Mouse (Mus musculus) heart, postnatal 0 days (tissue): ENCODE measurements around the gene Pdlim1. TPM values are rescaled to one million over a fixed set of nuclear protein-coding genes. Genes with fewer than 3 reads are reported as not detected.
"Not testable (repeated sequence)": the region's sequence is repeated elsewhere in the genome, so short reads cannot be mapped to it uniquely, and the experiment has no call there.

ENCODE experiments used
- ATAC-seq: fragments of 200-750 bp; cut with Nextera tagmentation; 2 replicates; pipeline ENCODE4 v1.8.0; 2017; ENCODE audit warnings: low read depth, moderate number of reproducible peaks, moderate library complexity; ENCODE audit not compliant: insufficient read depth
- DNase-seq: peaks from one replicate; pipeline ENCODE4 v3.0.0-alpha.2; 2016; ENCODE audit warnings: low spot score
- H3K27ac ChIP-seq: fragments of 300-500 bp; sonication (generic); 2 replicates; pipeline ENCODE4 v1.5.1; 2014; ENCODE audit warnings: low read depth, mild to moderate bottlenecking
- H3K27me3 ChIP-seq: fragments of 300-500 bp; sonication (generic); 2 replicates; pipeline ENCODE4 v1.6.1; 2014; ENCODE audit warnings: low read length, mixed read lengths; ENCODE audit not compliant: control insufficient read depth, insufficient read depth
- H3K36me3 ChIP-seq: fragments of 300-500 bp; sonication (generic); replicated peaks from 2 replicates; pipeline ENCODE4 v1.6.1; 2014; ENCODE audit warnings: low read length, mixed read lengths; ENCODE audit not compliant: control insufficient read depth, insufficient read depth
- H3K4me1 ChIP-seq: fragments of 300-500 bp; sonication (generic); 2 replicates; pipeline ENCODE4 v1.6.1; 2014; ENCODE audit warnings: antibody characterized with exemption; ENCODE audit not compliant: control insufficient read depth, insufficient read depth
- H3K4me2 ChIP-seq: fragments of 300-500 bp; sonication (generic); 2 replicates; pipeline ENCODE4 v1.6.1; 2014; ENCODE audit warnings: low read depth, mild to moderate bottlenecking, low read length, moderate library complexity
- H3K4me3 ChIP-seq: fragments of 300-500 bp; sonication (generic); 2 replicates; pipeline ENCODE4 v1.5.1; 2014; ENCODE audit warnings: low read depth, low read length
- H3K9ac ChIP-seq: fragments of 300-500 bp; sonication (generic); replicated peaks from 2 replicates; pipeline ENCODE4 v1.6.1; 2014; ENCODE audit warnings: low read depth, low read length, mixed read lengths
- H3K9me3 ChIP-seq: fragments of 300-500 bp; sonication (generic); replicated peaks from 2 replicates; pipeline ENCODE4 v1.6.1; 2016; ENCODE audit warnings: low read length; ENCODE audit not compliant: control insufficient read depth
- CTCF ChIP-seq: IDR thresholded peaks from 2 replicates; pipeline ENCODE4 v1.5.1; 2016; ENCODE audit warnings: antibody characterized with exemption, control low read depth, low read depth
- EP300 ChIP-seq: IDR thresholded peaks from 2 replicates; pipeline ENCODE4 v1.6.1; 2016; ENCODE audit warnings: antibody characterized with exemption, low read depth
- WGBS: fragments of 180-500 bp; shearing (Covaris S2); extraction: QIAGEN DNeasy Blood & Tissue Kit; methylation state at CpG from one replicate; pipeline ENCODE4 v1.1.7; 2014; 5-methylcytosine and 5-hydroxymethylcytosine counted together
- polyA plus RNA-seq: library from polyadenylated mRNA; unstranded; fragments of >200 nt; fragmentation: Nextera tagmentation; extraction: Ambion mirVana; gene quantifications from 2 replicates; pipeline ENCODE4 v1.2.1, GENCODE M21; 2015
- total RNA-seq: library from RNA; depleted of rRNA; stranded (reverse); fragments of >200 nt; gene quantifications from 2 replicates; pipeline ENCODE4 v1.2.3, GENCODE M21; 2014; ENCODE audit warnings: low replicate concordance; rRNA removed

Pdlim1 gene
- total and polyA plus RNA-seq, 2 experiments from 2014 or later, result 117 to 230 TPM

DNA sequence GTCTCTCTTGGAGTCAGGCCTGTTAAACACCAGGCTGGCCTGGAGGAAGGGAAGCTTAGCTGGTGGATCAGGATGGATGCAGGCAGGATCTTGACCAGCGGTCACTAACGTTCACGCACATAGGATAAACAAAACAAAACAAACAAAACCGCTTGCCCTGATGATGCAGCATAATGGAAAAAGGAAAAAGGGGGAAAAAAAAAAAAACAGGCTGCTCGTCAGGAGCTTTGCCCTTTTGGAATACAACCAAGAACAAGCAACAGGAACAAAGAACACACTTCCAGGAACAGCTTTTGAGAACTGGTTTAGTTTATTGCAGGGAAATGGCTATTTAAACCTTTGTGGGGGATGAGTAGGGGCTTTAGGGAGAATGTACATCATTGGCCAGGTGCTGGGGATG lies 50.8 kb downstream of the Pdlim1 start:
- ATAC-seq (no peak), DNase-seq (no peak)
- Histone ChIP-seq H3K36me3 (peaks cover 22% of the 10 kb centered on the region), H3K4me1 (no peaks in the 10 kb centered on the region), H3K27me3 (no peaks in the 10 kb centered on the region), H3K4me3 (no peak overlapping the region), H3K4me2 (no peak overlapping the region), H3K9me3 (no peaks in the 10 kb centered on the region), H3K9ac (no peak overlapping the region), H3K27ac (no peak overlapping the region)
- TF ChIP-seq EP300, result no peak
- TF ChIP-seq CTCF, result no peak
- 66% methylated on average over 5 of the region's 5 CpGs for WGBS

DNA sequence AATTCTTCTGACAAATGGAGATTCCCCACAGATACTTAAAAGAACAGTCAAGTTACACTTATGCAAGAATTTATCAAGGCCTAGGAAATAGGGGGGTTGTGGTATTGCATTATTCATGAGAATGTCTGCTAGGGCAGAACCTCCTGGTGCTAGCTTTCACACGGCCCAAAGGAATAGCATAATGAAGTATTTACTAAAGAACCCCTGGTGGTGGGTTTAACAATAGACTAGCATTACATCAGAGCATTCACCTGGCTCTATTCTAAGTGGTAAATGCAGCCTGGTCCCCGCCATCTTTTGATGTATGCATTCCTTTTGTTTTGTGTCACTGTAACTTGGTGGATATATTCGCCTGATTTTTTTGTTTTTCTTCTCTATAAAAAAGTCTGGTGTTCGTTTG lies 68.7 kb downstream of the Pdlim1 start:
- H3K36me3 ChIP-seq, H3K4me2 ChIP-seq, DNase-seq, H3K27ac ChIP-seq, H3K27me3 ChIP-seq, H3K4me3 ChIP-seq, ATAC-seq, H3K9ac ChIP-seq, H3K9me3 ChIP-seq, H3K4me1 ChIP-seq: not testable (repeated sequence)
- 67% methylated on average over 4 of the region's 4 CpGs for WGBS

- TF ChIP-seq CTCF (no peak), EP300 (no peak)
Measured at GRCm38 (mm10) chr19:40190596-40190995, 81.0 kb downstream of the Pdlim1 start.

DNA sequence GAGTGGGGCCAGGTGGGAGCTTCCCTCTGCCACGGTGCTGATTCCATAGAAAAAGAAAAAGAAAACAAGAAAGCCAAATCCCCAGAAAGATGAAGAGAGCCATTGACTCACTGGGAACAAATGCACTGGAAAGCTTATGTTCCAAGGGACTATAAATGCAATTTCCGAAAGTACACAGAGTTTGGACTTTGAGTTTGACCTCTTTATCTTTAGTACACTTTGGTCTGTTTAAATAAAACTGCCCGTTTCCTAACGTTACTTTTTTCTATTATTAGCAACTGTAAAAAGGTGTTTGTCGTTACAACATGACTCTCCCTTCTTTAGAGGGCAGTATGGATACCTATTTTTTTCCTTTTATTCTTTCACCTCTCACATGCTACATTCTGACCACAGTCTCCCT lies 84.5 kb downstream of the Pdlim1 start, which contains the start of gene Cyp2c70:
TSS of gene Cyp2c70 (minus strand) at position 174 of the 400 bp plus-strand sequence.
- WGBS, result 47% methylated on average over 5 of the region's 5 CpGs
- DNase-seq (no peak), ATAC-seq (no peak)
- Histone ChIP-seq H3K4me2 (no peak within 1 kb of the TSS), H3K27ac (no peak within 1 kb of the TSS), H3K9me3 (no peaks in the 10 kb centered on the region), H3K9ac (no peak within 1 kb of the TSS), H3K4me3 (no peak within 1 kb of the TSS), H3K36me3 (no peaks in the 10 kb centered on the region), H3K4me1 (no peaks in the 10 kb centered on the region), H3K27me3 (no peaks in the 10 kb centered on the region)
- TF ChIP-seq EP300 (no peak), CTCF (no peak)

More at GRCm38 (mm10) chr19:40190596-40190995, 81.0 kb downstream of the Pdlim1 start:
- DNase-seq, result no peak
- H3K36me3 ChIP-seq, result no peaks in the 10 kb centered on the region
- no peaks in the 10 kb centered on the region for H3K27me3 ChIP-seq
- no peak overlapping the region for H3K9ac ChIP-seq
- H3K27ac ChIP-seq, result no peak overlapping the region
- no peak for ATAC-seq
- no peak overlapping the region for H3K4me2 ChIP-seq
- WGBS, result 84% methylated on average over 10 of the region's 10 CpGs
- no peaks in the 10 kb centered on the region for H3K9me3 ChIP-seq
- H3K4me1 ChIP-seq, result no peaks in the 10 kb centered on the region
- no peak overlapping the region for H3K4me3 ChIP-seq

DNA sequence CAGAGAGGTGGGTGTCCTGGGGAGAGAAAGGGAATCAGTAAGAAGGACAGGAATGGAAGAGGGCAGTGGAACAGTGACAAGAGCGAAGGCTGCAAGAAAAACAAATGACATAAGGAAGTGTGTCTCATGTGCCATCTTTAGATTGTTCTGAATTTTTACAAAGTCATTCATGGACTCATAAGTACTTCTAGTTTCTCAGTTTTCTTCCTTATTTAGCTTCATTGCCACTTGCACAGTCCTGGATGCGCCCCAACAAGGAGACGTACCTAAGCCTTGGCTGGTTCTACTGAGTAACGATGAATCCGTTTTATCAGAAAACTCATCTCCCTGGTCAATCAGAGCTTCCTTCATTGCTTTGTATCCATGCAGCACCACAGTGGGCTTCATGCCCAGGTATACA lies 88.0 kb downstream of the Pdlim1 start:
- H3K4me1 ChIP-seq, result no peaks in the 10 kb centered on the region
- no peaks in the 10 kb centered on the region for H3K9me3 ChIP-seq
- no peak overlapping the region for H3K4me3 ChIP-seq
- H3K9ac ChIP-seq, result no peak overlapping the region
- DNase-seq, result no peak
- ATAC-seq, result no peak
- no peak overlapping the region for H3K4me2 ChIP-seq
- H3K27me3 ChIP-seq, result no peaks in the 10 kb centered on the region
- H3K27ac ChIP-seq, result no peak overlapping the region
- no peak for TF ChIP-seq CTCF
- TF ChIP-seq EP300, result no peak
- no peaks in the 10 kb centered on the region for H3K36me3 ChIP-seq
- WGBS, result 85% methylated on average over 5 of the region's 5 CpGs

DNA sequence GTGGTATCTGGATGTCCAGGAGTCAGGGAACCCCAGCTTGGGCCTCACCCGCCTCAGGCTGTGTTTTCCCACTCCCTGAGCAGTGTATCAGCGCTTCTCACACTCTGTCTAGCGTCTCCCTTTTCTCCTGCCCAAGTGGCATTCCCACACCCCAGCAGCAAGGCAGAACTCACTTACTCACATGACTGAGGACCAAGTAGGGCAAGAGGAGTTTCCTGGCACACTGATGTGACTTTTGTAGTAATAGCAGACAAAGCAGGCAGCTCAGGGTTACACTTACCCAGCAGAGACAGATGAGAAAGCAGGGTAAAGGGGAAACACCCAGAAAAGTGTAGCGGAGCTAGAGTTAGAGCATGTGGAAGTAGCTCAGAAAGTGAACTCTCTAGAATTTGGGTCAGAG lies 93.3 kb downstream of the Pdlim1 start:
- Histone ChIP-seq H3K27me3 (no peaks in the 10 kb centered on the region), H3K4me3 (no peak overlapping the region), H3K9ac (no peak overlapping the region), H3K36me3 (no peaks in the 10 kb centered on the region), H3K27ac (no peak overlapping the region), H3K4me2 (no peak overlapping the region), H3K9me3 (no peaks in the 10 kb centered on the region), H3K4me1 (no peaks in the 10 kb centered on the region)
- ATAC-seq (no peak), DNase-seq (no peak)
- TF ChIP-seq EP300 (no peak), CTCF (no peak)
- 50% methylated on average over 4 of the region's 4 CpGs for WGBS

Other genes with a start within 250 kb of the Pdlim1 start
- gene Cyp2c54, start 198.0 kb downstream of the Pdlim1 start, total RNA-seq, result not detected in 2 replicates
- not detected in 2 replicates for gene Cyp2c54, start 198.0 kb downstream of the Pdlim1 start, polyA plus RNA-seq
- not detected in 2 replicates for gene Cyp2c50, start 182.2 kb downstream of the Pdlim1 start, total RNA-seq
- not detected in 2 replicates for gene Cyp2c50, start 182.2 kb downstream of the Pdlim1 start, polyA plus RNA-seq
- not detected in 2 replicates for gene Cyp2c70, start 84.5 kb downstream of the Pdlim1 start, total RNA-seq
- not detected in 2 replicates for gene Cyp2c70, start 84.5 kb downstream of the Pdlim1 start, polyA plus RNA-seq
- gene Sorbs1, start 241.9 kb upstream of the Pdlim1 start, total RNA-seq, result 77.7 and 140 TPM in 2 replicates
- 153 and 159 TPM in 2 replicates for gene Sorbs1, start 241.9 kb upstream of the Pdlim1 start, polyA plus RNA-seq